Mouse (Mus musculus) limb, embryonic 12.5 days (tissue): ENCODE results near the gene Gdpgp1. TPM values are rescaled to one million over a fixed set of nuclear protein-coding genes. Genes with fewer than 3 reads are reported as not detected.

ENCODE experiments used
- ATAC-seq: fragments of 200-750 bp; cut with Nextera tagmentation; 2 replicates; pipeline ENCODE4 v1.8.0; 2017; ENCODE audit warnings: low read depth, moderate TSS enrichment; ENCODE audit not compliant: insufficient number of reproducible peaks, insufficient read depth, low FRiP score, low TSS enrichment
- H3K27ac ChIP-seq: fragments of 300-500 bp; sonication (generic); 2 replicates; pipeline ENCODE4 v1.5.1; 2016; ENCODE audit warnings: mild to moderate bottlenecking, moderate library complexity
- H3K27me3 ChIP-seq: fragments of 300-500 bp; sonication (generic); 2 replicates; pipeline ENCODE4 v1.6.1; 2016; ENCODE audit warnings: mild to moderate bottlenecking, moderate library complexity
- H3K36me3 ChIP-seq: fragments of 300-500 bp; sonication (generic); 2 replicates; pipeline ENCODE4 v1.6.1; 2016; ENCODE audit warnings: mild to moderate bottlenecking, moderate library complexity
- H3K4me1 ChIP-seq: fragments of 300-500 bp; sonication (generic); replicated peaks from 2 replicates; pipeline ENCODE4 v1.6.1; 2016
- H3K4me2 ChIP-seq: fragments of 300-500 bp; sonication (generic); 2 replicates; pipeline ENCODE4 v1.6.1; 2016; ENCODE audit warnings: mild to moderate bottlenecking, moderate library complexity
- H3K4me3 ChIP-seq: fragments of 300-500 bp; sonication (generic); replicated peaks from 2 replicates; pipeline ENCODE4 v1.5.1; 2016; ENCODE audit warnings: mild to moderate bottlenecking
- H3K9ac ChIP-seq: fragments of 300-500 bp; sonication (generic); replicated peaks from 2 replicates; pipeline ENCODE4 v1.6.1; 2016; ENCODE audit warnings: mild to moderate bottlenecking, moderate library complexity
- H3K9me3 ChIP-seq: fragments of 300-500 bp; sonication (generic); 2 replicates; pipeline ENCODE4 v1.6.1; 2016; ENCODE audit warnings: mild to moderate bottlenecking, moderate library complexity
- WGBS: fragments of 180-500 bp; shearing (Covaris S2); methylation state at CpG from one replicate; pipeline ENCODE4 v1.1.7; 2016; 5-methylcytosine and 5-hydroxymethylcytosine counted together
- polyA plus RNA-seq: library from polyadenylated mRNA; unstranded; fragments of >200 nt; fragmentation: Nextera tagmentation; extraction: Ambion mirVana; gene quantifications from 2 replicates; pipeline ENCODE4 v1.2.1, GENCODE M21; 2016

Gdpgp1 gene
- polyA plus RNA-seq, 1 experiment from 2014 or later = 3.2 TPM

DNA sequence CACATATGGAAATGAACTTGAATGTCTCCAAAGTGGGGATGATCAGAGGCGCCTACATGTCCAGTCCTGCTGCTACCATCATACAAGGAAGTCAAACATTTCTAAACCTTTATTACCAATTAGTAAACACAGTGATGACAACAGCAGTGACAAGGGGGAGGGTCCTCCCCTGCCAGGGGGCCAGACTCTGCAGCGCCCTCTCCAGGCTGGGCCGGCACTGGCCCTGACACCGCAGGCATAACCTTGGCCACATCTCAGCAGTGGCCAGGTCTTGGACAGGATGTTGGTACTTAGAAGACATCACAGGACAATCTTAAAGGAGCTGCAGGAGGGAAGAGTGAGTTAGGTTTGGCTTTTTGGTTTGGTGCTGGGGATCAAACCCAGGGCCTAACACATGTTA, 5.6 kb upstream of the Gdpgp1 start:
- H3K27ac ChIP-seq = no peak overlapping the region
- WGBS = 95% methylated on average over 4 of the region's 4 CpGs
- no peaks in the 10 kb centered on the region for H3K9me3 ChIP-seq
- peaks cover 48% of the 10 kb centered on the region for H3K36me3 ChIP-seq
- no peak overlapping the region for H3K9ac ChIP-seq
- no peak overlapping the region for H3K4me3 ChIP-seq
- peaks cover 10% of the 10 kb centered on the region; the same call in 1 of the 2 replicates for H3K27me3 ChIP-seq
- peaks cover 12% of the 10 kb centered on the region for H3K4me1 ChIP-seq
- H3K4me2 ChIP-seq = no peak overlapping the region
- no peak for ATAC-seq

DNA sequence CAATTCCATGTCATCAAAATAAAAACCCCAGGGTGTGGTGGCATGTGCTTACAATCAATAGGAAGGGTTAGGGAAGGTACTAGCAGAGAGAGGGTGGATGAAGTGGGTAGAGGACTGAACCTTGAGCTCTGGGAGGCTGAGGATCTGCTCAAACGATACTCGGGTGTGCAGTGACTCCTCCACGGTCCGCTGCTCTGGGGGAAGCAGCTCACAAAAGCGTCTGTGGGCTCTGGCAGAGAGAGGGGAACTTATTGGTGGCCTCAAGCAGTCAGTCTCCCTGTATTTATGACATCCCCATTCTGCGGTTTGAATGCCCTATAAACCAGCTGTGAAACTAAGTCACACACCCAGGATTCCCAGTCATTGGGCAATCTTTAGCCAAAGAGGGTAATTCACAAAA, 2.5 kb upstream of the Gdpgp1 start:
- Histone ChIP-seq H3K9ac (no peak overlapping the region), H3K4me2 (no peak overlapping the region), H3K4me1 (peaks cover 24% of the 10 kb centered on the region), H3K27ac (no peak overlapping the region), H3K36me3 (peaks cover 24% of the 10 kb centered on the region), H3K9me3 (no peaks in the 10 kb centered on the region), H3K4me3 (no peak overlapping the region), H3K27me3 (peaks cover 10% of the 10 kb centered on the region; the same call in 1 of the 2 replicates)
- 57% methylated on average over 6 of the region's 6 CpGs for WGBS
- ATAC-seq = no peak

DNA sequence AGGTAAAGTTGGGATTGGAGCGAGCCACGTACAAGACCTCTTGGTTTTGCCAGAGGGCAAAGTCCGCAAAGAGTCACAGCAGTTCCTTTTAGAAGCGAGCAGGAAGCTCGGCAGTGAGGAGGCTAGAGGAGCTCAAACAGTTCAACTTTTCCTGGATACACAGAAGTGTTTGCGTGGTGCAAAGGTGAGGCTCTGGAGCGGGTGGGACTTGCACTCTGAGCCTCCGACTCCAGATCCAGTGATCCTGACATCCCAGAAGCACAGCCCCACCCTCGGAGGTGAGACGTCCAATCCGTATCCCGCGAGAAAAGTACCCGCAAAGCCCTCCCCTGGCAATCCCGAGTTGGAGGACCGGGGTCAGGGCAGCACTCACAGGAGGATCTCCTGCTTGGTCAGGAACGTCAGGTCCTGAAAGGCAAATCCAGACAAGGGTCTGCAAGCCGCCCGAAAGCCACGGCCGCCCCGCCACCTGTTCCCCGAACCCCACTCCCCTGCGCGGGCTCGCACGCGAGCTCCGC, 635 bp upstream of the Gdpgp1 start:
- peaks cover 13% of the 10 kb centered on the region; the same call in 1 of the 2 replicates for H3K36me3 ChIP-seq
- WGBS = 1% methylated on average over 29 of the region's 29 CpGs
- peak overlapping the region; percentile 79 for H3K4me2 ChIP-seq
- no peaks in the 10 kb centered on the region for H3K9me3 ChIP-seq
- H3K9ac ChIP-seq = peak overlapping the region; percentile 58
- H3K4me3 ChIP-seq = peak overlapping the region; percentile 68
- peaks cover 10% of the 10 kb centered on the region; the same call in 1 of the 2 replicates for H3K27me3 ChIP-seq
- H3K27ac ChIP-seq = peak overlapping the region; percentile 67
- peaks cover 24% of the 10 kb centered on the region for H3K4me1 ChIP-seq
- peak; percentile 38; the same call in 1 of the 2 replicates for ATAC-seq

DNA sequence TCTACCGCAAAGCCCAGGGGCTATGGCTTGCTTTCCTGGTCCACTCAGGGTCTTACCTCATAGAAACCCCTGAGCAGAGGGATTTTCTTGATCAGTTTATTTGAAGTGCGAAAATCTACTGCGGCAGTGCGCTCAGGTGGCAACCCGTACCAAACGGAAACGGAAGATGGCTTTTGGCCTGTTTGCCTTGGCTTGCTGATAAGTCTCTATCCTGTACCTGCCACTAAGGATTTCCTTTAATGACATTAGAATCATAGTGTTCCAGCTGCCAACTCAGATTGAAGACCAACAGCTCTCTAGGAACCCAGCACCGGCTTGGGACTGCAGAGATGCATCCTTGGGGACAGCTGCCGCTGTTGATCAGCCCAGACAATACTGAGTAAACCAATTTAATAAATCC, 1.1 kb downstream of the Gdpgp1 start:
- ATAC-seq = no peak
- Histone ChIP-seq H3K27me3 (peaks cover 10% of the 10 kb centered on the region; the same call in 1 of the 2 replicates), H3K4me1 (peaks cover 24% of the 10 kb centered on the region), H3K27ac (no peak overlapping the region), H3K4me2 (peak overlapping the region; percentile 79), H3K9me3 (no peaks in the 10 kb centered on the region), H3K9ac (no peak overlapping the region), H3K36me3 (peaks cover 11% of the 10 kb centered on the region), H3K4me3 (no peak overlapping the region)
- WGBS = 83% methylated on average over 9 of the region's 9 CpGs

DNA sequence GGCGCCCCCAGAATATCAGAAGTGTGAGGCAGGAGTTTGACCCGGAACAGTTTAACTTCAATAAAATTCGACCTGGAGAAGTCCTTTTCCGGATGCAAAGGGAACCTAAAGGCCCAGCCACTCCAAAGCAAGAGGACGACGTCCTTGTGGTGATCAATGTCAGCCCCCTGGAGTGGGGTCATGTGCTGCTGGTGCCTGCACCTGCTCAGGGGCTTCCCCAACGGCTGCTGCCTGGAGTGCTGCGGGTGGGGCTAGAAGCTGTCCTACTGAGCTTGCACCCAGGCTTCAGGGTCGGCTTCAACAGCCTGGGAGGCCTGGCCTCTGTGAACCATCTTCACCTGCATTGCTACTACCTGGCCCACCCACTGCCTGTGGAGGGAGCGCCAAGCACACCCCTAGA, 5.9 kb downstream of the Gdpgp1 start:
- ATAC-seq = no peak
- Histone ChIP-seq H3K4me2 (no peak overlapping the region), H3K27me3 (no peaks in the 10 kb centered on the region), H3K27ac (no peak overlapping the region), H3K4me1 (peaks cover 5% of the 10 kb centered on the region), H3K9me3 (no peaks in the 10 kb centered on the region), H3K9ac (no peak overlapping the region), H3K4me3 (no peak overlapping the region), H3K36me3 (peaks cover 40% of the 10 kb centered on the region)
- 86% methylated on average over 10 of the region's 10 CpGs for WGBS

DNA sequence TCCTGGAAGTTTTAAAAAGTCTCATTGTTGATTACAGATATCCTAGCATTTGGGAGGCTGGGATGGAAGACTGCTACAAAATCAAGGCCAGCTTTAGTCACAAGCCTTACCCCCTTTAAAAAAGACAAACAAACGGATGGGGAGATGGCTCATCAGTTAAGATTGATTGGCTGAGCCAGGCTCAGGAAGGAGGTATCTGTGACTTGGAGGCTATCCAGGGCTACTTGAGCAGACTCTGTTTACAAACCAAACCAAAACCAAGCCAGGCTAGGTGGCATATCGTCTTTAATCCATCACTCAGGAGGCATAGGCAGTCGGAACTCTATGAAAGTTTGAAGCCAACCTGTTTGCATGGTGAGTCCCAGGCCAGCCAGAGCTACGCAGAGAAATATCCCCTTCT, 9.0 kb downstream of the Gdpgp1 start:
- peaks cover 40% of the 10 kb centered on the region for H3K36me3 ChIP-seq
- no peaks in the 10 kb centered on the region for H3K27me3 ChIP-seq
- no peak overlapping the region for H3K27ac ChIP-seq
- no peaks in the 10 kb centered on the region for H3K4me1 ChIP-seq
- no peak overlapping the region for H3K4me3 ChIP-seq
- no peak overlapping the region for H3K9ac ChIP-seq
- no peak overlapping the region for H3K4me2 ChIP-seq
- 0 out of 2 replicates have a peak, but pooled peaks cover 4% of the 10 kb centered on the region for H3K9me3 ChIP-seq
- ATAC-seq = no peak
- WGBS = 78% methylated on average over 4 of the region's 4 CpGs

DNA sequence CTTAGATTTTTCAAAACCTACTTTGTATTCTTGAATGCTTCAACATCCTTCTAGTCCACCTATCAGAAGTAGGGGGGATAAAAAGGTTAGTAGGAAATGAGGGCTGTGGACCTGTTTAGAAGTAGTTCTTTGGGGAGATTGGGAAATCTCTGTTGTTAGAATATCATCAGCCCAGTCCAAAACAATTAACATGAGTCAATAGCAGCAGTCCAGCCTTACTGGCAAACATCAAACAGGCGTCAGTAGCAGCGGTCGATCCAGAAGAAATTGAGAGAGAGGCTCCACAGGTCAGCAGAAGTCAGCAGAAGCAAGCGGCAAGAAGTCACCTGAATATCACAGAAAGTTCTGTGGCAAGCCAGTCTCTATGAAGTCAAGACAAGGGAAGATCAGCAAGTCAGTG, 12.2 kb downstream of the Gdpgp1 start:
- no peaks in the 10 kb centered on the region for H3K27me3 ChIP-seq
- H3K9ac ChIP-seq = no peak overlapping the region
- H3K36me3 ChIP-seq = peaks cover 19% of the 10 kb centered on the region; the same call in 1 of the 2 replicates
- H3K9me3 ChIP-seq = 0 out of 2 replicates have a peak, but pooled peaks cover 4% of the 10 kb centered on the region
- no peak overlapping the region for H3K4me2 ChIP-seq
- 91% methylated on average over 4 of the region's 4 CpGs for WGBS
- ATAC-seq = no peak
- H3K4me3 ChIP-seq = no peak overlapping the region
- no peaks in the 10 kb centered on the region for H3K4me1 ChIP-seq
- H3K27ac ChIP-seq = no peak overlapping the region

DNA sequence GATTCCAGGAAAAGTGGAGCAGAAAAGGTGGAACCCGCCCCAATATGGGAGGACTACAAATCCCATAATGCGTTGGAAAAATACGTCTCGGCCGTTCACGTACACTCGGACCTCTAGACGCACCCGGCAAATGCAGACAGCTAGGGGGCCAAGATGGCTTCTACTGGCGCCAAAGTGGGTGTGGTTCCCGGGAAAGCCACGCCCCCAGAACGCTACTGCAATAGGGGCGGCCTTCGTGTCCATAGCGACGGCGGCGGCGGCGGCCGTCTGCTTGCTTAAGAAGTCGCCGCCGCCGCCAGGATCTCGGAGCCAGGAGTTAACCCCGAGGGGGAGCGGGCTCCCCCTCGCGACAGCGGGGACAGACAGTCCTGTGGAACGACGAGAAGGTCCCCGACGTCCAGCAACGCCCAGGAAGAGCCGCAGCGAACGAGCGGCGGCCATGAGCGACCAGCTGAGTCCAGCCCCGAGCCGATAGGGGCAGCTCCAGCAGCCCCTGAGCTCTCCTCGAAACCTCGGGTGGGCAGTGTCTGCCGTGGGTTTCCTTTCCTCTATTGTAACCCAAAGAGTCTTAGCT, 13.6 kb downstream of the Gdpgp1 start, which contains the start of gene Ttll13:
Gene Ttll13, plus strand, starts transcription at position 229 of the 574 bp plus-strand sequence.
- H3K27ac ChIP-seq = peak within 1 kb of the TSS; percentile 78

DNA sequence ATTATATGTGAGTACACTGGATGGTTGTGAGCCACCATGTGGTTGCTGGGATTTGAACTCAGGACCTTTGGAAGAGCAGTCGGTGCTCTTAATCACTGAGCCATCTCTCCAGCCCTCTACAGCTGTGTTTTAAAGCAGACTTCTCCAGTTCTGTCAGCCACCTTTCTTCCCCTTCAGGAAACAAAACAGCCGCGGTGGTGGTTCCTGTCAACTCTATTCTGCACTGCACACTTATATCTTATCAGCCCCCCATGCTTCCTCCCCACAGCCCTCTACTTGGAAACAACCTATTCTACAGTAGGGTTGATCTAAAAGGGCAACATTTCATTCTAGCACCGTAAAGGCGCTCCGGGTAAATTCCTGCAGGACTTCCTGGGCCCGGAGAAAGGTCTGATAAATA, 14.2 kb downstream of the Gdpgp1 start:
- Histone ChIP-seq H3K9ac (no peak overlapping the region), H3K4me3 (peak overlapping the region; percentile 59), H3K4me1 (no peaks in the 10 kb centered on the region), H3K36me3 (no peaks in the 10 kb centered on the region), H3K9me3 (0 out of 2 replicates have a peak, but pooled peaks cover 4% of the 10 kb centered on the region), H3K4me2 (peak overlapping the region; percentile 58), H3K27me3 (no peaks in the 10 kb centered on the region), H3K27ac (no peak overlapping the region)
- 66% methylated on average over 7 of the region's 7 CpGs for WGBS
- ATAC-seq = no peak

More for the DNA sequence above, 13.6 kb downstream of the Gdpgp1 start, which contains the start of gene Ttll13:
- no peaks in the 10 kb centered on the region for H3K27me3 ChIP-seq
- peak; percentile 96 for ATAC-seq
- no peaks in the 10 kb centered on the region for H3K4me1 ChIP-seq
- H3K9me3 ChIP-seq = 0 out of 2 replicates have a peak, but pooled peaks cover 4% of the 10 kb centered on the region
- H3K4me3 ChIP-seq = peak within 1 kb of the TSS; percentile 59
- peaks cover 6% of the 10 kb centered on the region; the same call in 1 of the 2 replicates for H3K36me3 ChIP-seq
- H3K4me2 ChIP-seq = peak within 1 kb of the TSS; percentile 58
- peak within 1 kb of the TSS; percentile 69 for H3K9ac ChIP-seq
- WGBS = under 1% methylated on average over 48 of the region's 48 CpGs

DNA sequence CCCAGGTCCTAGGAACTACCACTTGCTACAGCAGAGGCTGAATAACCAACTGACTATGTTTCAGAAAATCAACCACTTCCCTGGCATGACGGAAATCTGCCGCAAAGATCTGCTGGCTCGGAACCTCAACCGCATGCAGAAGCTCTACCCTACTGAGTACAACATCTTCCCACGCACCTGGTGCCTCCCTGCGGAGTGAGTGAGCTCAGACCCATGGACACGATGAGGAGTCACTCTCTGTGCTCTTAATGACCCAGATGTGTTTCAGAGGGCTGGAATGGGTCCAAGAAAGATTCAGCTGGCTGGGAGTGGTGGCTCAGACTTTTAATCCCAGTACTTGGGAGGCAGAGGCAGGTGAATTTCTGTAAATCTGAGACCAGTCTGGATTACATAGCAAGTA, 19.8 kb downstream of the Gdpgp1 start:
- no peak overlapping the region for H3K4me3 ChIP-seq
- no peak overlapping the region for H3K9ac ChIP-seq
- no peak for ATAC-seq
- no peaks in the 10 kb centered on the region for H3K36me3 ChIP-seq
- WGBS = 83% methylated on average over 7 of the region's 7 CpGs
- H3K4me2 ChIP-seq = no peak overlapping the region
- H3K27me3 ChIP-seq = peaks cover 4% of the 10 kb centered on the region; the same call in 1 of the 2 replicates
- no peaks in the 10 kb centered on the region for H3K4me1 ChIP-seq
- H3K27ac ChIP-seq = no peak overlapping the region
- no peaks in the 10 kb centered on the region for H3K9me3 ChIP-seq

DNA sequence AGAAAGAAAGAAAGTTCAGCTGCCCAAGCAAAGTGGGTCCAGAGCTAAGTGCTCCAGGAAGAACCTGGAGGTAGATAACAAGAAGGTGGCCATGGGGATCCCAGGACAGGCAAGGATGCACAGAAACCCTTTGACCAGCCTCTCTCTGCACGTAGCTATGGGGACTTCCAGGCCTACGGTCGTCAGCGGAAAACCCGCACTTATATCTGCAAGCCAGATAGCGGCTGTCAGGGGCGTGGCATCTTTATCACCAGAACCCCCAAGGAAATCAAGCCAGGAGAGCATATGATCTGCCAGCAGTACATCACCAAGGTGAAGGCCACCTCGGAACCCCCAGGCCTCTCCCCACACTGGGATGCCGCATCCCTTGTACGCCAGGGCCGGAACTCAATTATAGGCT, 20.2 kb downstream of the Gdpgp1 start:
- Histone ChIP-seq H3K9me3 (no peaks in the 10 kb centered on the region), H3K27ac (no peak overlapping the region), H3K4me1 (no peaks in the 10 kb centered on the region), H3K36me3 (no peaks in the 10 kb centered on the region), H3K27me3 (peaks cover 4% of the 10 kb centered on the region; the same call in 1 of the 2 replicates), H3K4me3 (no peak overlapping the region), H3K9ac (no peak overlapping the region), H3K4me2 (no peak overlapping the region)
- 84% methylated on average over 11 of the region's 11 CpGs for WGBS
- ATAC-seq = no peak
